ENCODE assay signal across 8 mouse cellular contexts in genomic region chr2:6322376-6322901, GRCm38 (mm10). TPM values are rescaled to one million over a fixed set of nuclear protein-coding genes. Genes with fewer than 3 reads are reported as not detected.
DNase-seq lines count a peak whose midpoint lies in the region; ATAC-seq and TF ChIP-seq lines count a peak whose summit lies in the region.

Gene Usp6nl, plus strand, starts transcription at chr2:6322667.

- H3K4me1 ChIP-seq in G1E (ENCODE audit: insufficient read depth, low read depth, low read length) = peaks cover 32% of the 10 kb centered on the region
- peaks cover 17% of the 10 kb centered on the region for H3K4me1 ChIP-seq in forebrain, embryonic 16.5 days (replicated peaks; ENCODE audit: control insufficient read depth, insufficient read depth, low read length)
- peaks cover 11% of the 10 kb centered on the region for H3K4me1 ChIP-seq in lung, embryonic 14.5 days (ENCODE audit: insufficient read depth)

- H3K9me3 ChIP-seq in G1E (replicated peaks) = no peaks in the 10 kb centered on the region
- H3K9me3 ChIP-seq in forebrain, embryonic 16.5 days (ENCODE audit: control insufficient read depth, low read length) = no peaks in the 10 kb centered on the region
- no peaks in the 10 kb centered on the region for H3K9me3 ChIP-seq in lung, embryonic 14.5 days (ENCODE audit: low read depth, low read length)

- peak within 1 kb of the TSS; percentile 95 for H3K27ac ChIP-seq in forebrain, embryonic 16.5 days (ENCODE audit: low read length)
- H3K27ac ChIP-seq in lung, embryonic 14.5 days (ENCODE audit: low read depth) = peak within 1 kb of the TSS; percentile 98

- ATAC-seq in G1E (ENCODE audit: extremely low read depth, insufficient number of reproducible peaks, low FRiP score, poor library complexity, severe bottlenecking) = peak; percentile 30; the same call in 1 of the 2 replicates
- ATAC-seq in forebrain, embryonic 16.5 days = peak; percentile 90
- peak; percentile 91 for ATAC-seq in lung, embryonic 14.5 days (ENCODE audit: insufficient read depth)
- ATAC-seq in neutrophil, adult 5-6 weeks (ENCODE audit: extremely low read depth, insufficient number of reproducible peaks, low FRiP score, poor library complexity, severe bottlenecking) = peak; percentile 55

- WGBS in forebrain, embryonic 16.5 days = under 1% methylated on average over 74 of the region's 75 CpGs
- under 1% methylated on average over 66 of the region's 75 CpGs for WGBS in lung, embryonic 14.5 days

- DNase-seq in G1E (ENCODE audit: low spot score) = peak; percentile 88
- DNase-seq in cerebellum, adult 18-20 months = peak; percentile 86 to 92
- peak; percentile 92 for DNase-seq in heart, postnatal 36 days
- peak; percentile 47 to 67 for DNase-seq in layer of hippocampus, adult 8-10 months (ENCODE audit: low spot score in 2 of 2)
- DNase-seq in lung, embryonic 14.5 days = peak; percentile 92
- peak; percentile 85 for DNase-seq in testis, postnatal 14 days (ENCODE audit: low spot score)

- TF ChIP-seq CTCF in G1E (IDR thresholded peaks at IDR 0.05; ENCODE audit: low read depth, low read length) = no peak
- no peak for TF ChIP-seq CTCF in lung, embryonic 14.5 days (IDR thresholded peaks at IDR 0.05; ENCODE audit: low read depth)

- peak within 1 kb of the TSS; percentile 60 for H3K4me2 ChIP-seq in forebrain, embryonic 16.5 days (ENCODE audit: low read length)
- peak within 1 kb of the TSS; percentile 79 for H3K4me2 ChIP-seq in lung, embryonic 14.5 days

- H3K9ac ChIP-seq in forebrain, embryonic 16.5 days (replicated peaks; ENCODE audit: low read depth, low read length) = peak within 1 kb of the TSS; percentile 94
- peak within 1 kb of the TSS; percentile 95 for H3K9ac ChIP-seq in lung, embryonic 14.5 days

- intact Hi-C loops in heart, postnatal 36 days (cut with DNase I) = loop anchor here (2.0 to 10.0 kb wide), 4 partner anchors 66 to 368 kb away; partner anchors contain the start of genes Echdc3 and Upf2

- peaks cover 12% of the 10 kb centered on the region for H3K36me3 ChIP-seq in G1E (replicated peaks)
- H3K36me3 ChIP-seq in forebrain, embryonic 16.5 days (ENCODE audit: control insufficient read depth, insufficient read depth) = no peaks in the 10 kb centered on the region
- no peaks in the 10 kb centered on the region for H3K36me3 ChIP-seq in lung, embryonic 14.5 days (ENCODE audit: insufficient read depth)

- peak within 1 kb of the TSS; percentile 90 for H3K4me3 ChIP-seq in G1E (ENCODE audit: low read depth, low read length)
- peak within 1 kb of the TSS; percentile 98 for H3K4me3 ChIP-seq in forebrain, embryonic 16.5 days (replicated peaks; ENCODE audit: low read length)
- H3K4me3 ChIP-seq in lung, embryonic 14.5 days (ENCODE audit: low read depth, low read length) = peak within 1 kb of the TSS; percentile 91

- no peaks in the 10 kb centered on the region for H3K27me3 ChIP-seq in G1E (ENCODE audit: insufficient read depth, low read length)
- H3K27me3 ChIP-seq in forebrain, embryonic 16.5 days (replicated peaks; ENCODE audit: control insufficient read depth, insufficient read depth, low read length) = no peaks in the 10 kb centered on the region
- no peaks in the 10 kb centered on the region for H3K27me3 ChIP-seq in lung, embryonic 14.5 days (ENCODE audit: insufficient read depth, low read length)

RNA-seq across cellular contexts. Expression of gene Usp6nl, which starts in this region (rescaled TPM):
- total RNA-seq in G1E (2014; fragmentation: Nextera tagmentation) (42.7 and 45.3 TPM in 2 replicates), G1E (2017) (17.3 and 17.5 TPM in 2 replicates)
- polyA plus RNA-seq in G1E (2012) = 17.2 and 20.8 TPM in 2 replicates
- 7.6 and 7.8 TPM in 2 replicates for polyA plus RNA-seq in forebrain, embryonic 16.5 days (2015; fragmentation: Nextera tagmentation; extraction: Ambion mirVana)
- 1 to 10 TPM; 5.5 to 6.5 TPM for total RNA-seq in heart, postnatal 36 days (2021)
- 10 to 100 TPM; 12.0 to 16.0 (median 12.4) TPM for total RNA-seq in layer of hippocampus, adult 8-10 months (2022)
- polyA plus RNA-seq in lung, embryonic 14.5 days (2014; fragmentation: Nextera tagmentation; extraction: Ambion mirVana) = 15.3 and 16.7 TPM in 2 replicates
- total RNA-seq in neutrophil, adult 5-6 weeks (2017) = 29.2 and 31.7 TPM in 2 replicates

Comparison
In these comparisons a context has a peak if more than half of its experiments do, and no peak if none do; other contexts are left out.
1. Peak in every context shown above with its lines: DNase-seq, ATAC-seq, H3K4me3 ChIP-seq and H3K27ac ChIP-seq.
2. ATAC-seq: peak in every context shown above with its lines; median percentile 91 in lung, embryonic 14.5 days; 90 in forebrain, embryonic 16.5 days; 55 in neutrophil, adult 5-6 weeks; 30 in G1E.